Mouse (Mus musculus): Measurements from ENCODE around the gene Thg1l. TPM values are rescaled to one million over a fixed set of nuclear protein-coding genes. Genes with fewer than 3 reads are reported as not detected.

Thg1l gene
- 1.6 and 2.4 TPM in 2 replicates for polyA plus RNA-seq (2012; rRNA removed)

- Histone ChIP-seq H3K27ac (ENCODE audit: insufficient read depth, low read depth, low read length) (peak within 1 kb of the TSS; percentile 46), H3K36me3 (ENCODE audit: control insufficient read depth, insufficient read depth, low read length) (peaks cover 5% of the 10 kb centered on the region; the same call in 1 of the 2 replicates), H3K4me3 (ENCODE audit: low read depth, low read length) (peak within 1 kb of the TSS; percentile 72), H3K4me1 (ENCODE audit: control insufficient read depth, insufficient read depth, insufficient read length, low read length) (no peaks in the 10 kb centered on the region), H3K27me3 (ENCODE audit: control insufficient read depth, insufficient read depth, low read length) (no peaks in the 10 kb centered on the region)
- no peak for TF ChIP-seq CTCF (IDR thresholded peaks at IDR 0.05; ENCODE audit: extremely low read depth, insufficient read length, insufficient replicate concordance, low read depth, low read length)
- no peak for TF ChIP-seq POLR2A (IDR thresholded peaks at IDR 0.05; ENCODE audit: low read depth, low read length)
- under 1% methylated on average over 32 of the region's 32 CpGs for WGBS
Observed at GRCm38 (mm10) chr11:45955127-45955627, at the start of gene Thg1l. Gene Thg1l, minus strand, starts transcription at chr11:45955494.

- Histone ChIP-seq H3K27ac (ENCODE audit: insufficient read depth, low read depth, low read length) (no peak overlapping the region), H3K27me3 (ENCODE audit: control insufficient read depth, insufficient read depth, low read length) (no peaks in the 10 kb centered on the region; the same call in 1 of the 2 replicates), H3K4me3 (ENCODE audit: low read depth, low read length) (no peak overlapping the region), H3K36me3 (ENCODE audit: control insufficient read depth, insufficient read depth, low read length) (no peaks in the 10 kb centered on the region), H3K4me1 (ENCODE audit: control insufficient read depth, insufficient read depth, insufficient read length, low read length) (peaks cover 4% of the 10 kb centered on the region; the same call in 1 of the 2 replicates)
- 56% methylated on average over 13 of the region's 13 CpGs for WGBS
- TF ChIP-seq POLR2A (IDR thresholded peaks at IDR 0.05; ENCODE audit: low read depth, low read length) (no peak), CTCF (IDR thresholded peaks at IDR 0.05; ENCODE audit: extremely low read depth, insufficient read length, insufficient replicate concordance, low read depth, low read length) (no peak)
Observed at GRCm38 (mm10) chr11:45992087-45992486, 36.8 kb upstream of the Thg1l start.

- TF ChIP-seq POLR2A (IDR thresholded peaks at IDR 0.05; ENCODE audit: low read depth, low read length): no peak
- TF ChIP-seq CTCF (IDR thresholded peaks at IDR 0.05; ENCODE audit: extremely low read depth, insufficient read length, insufficient replicate concordance, low read depth, low read length): no peak
- Histone ChIP-seq H3K4me1 (ENCODE audit: control insufficient read depth, insufficient read depth, insufficient read length, low read length) (peaks cover 4% of the 10 kb centered on the region; the same call in 1 of the 2 replicates), H3K36me3 (ENCODE audit: control insufficient read depth, insufficient read depth, low read length) (no peaks in the 10 kb centered on the region), H3K27me3 (ENCODE audit: control insufficient read depth, insufficient read depth, low read length) (no peaks in the 10 kb centered on the region; the same call in 1 of the 2 replicates), H3K4me3 (ENCODE audit: low read depth, low read length) (no peak overlapping the region), H3K27ac (ENCODE audit: insufficient read depth, low read depth, low read length) (no peak overlapping the region)
- WGBS: 10% methylated on average over 16 of the region's 16 CpGs
Observed at GRCm38 (mm10) chr11:45991604-45992003, 36.3 kb upstream of the Thg1l start.

GRCm38 (mm10) chr11:45980893-45981253 lies 25.6 kb upstream of the Thg1l start:
- no peak for TF ChIP-seq POLR2A (IDR thresholded peaks at IDR 0.05; ENCODE audit: low read depth, low read length)
- TF ChIP-seq CTCF (IDR thresholded peaks at IDR 0.05; ENCODE audit: extremely low read depth, insufficient read length, insufficient replicate concordance, low read depth, low read length): no peak
- peak overlapping the region; percentile 66 for H3K4me3 ChIP-seq (ENCODE audit: low read depth, low read length)
- WGBS: 51% methylated on average over 19 of the region's 19 CpGs
- peaks cover 1% of the 10 kb centered on the region; the same call in 1 of the 2 replicates for H3K4me1 ChIP-seq (ENCODE audit: control insufficient read depth, insufficient read depth, insufficient read length, low read length)
- H3K36me3 ChIP-seq (ENCODE audit: control insufficient read depth, insufficient read depth, low read length): no peaks in the 10 kb centered on the region
- peaks cover 17% of the 10 kb centered on the region for H3K27me3 ChIP-seq (ENCODE audit: control insufficient read depth, insufficient read depth, low read length)
- no peak overlapping the region for H3K27ac ChIP-seq (ENCODE audit: insufficient read depth, low read depth, low read length)

GRCm38 (mm10) chr11:45979946-45980892 lies 24.9 kb upstream of the Thg1l start, which contains the start of gene Sox30:
Gene Sox30, plus strand, starts transcription at chr11:45980310.
- Histone ChIP-seq H3K36me3 (ENCODE audit: control insufficient read depth, insufficient read depth, low read length) (no peaks in the 10 kb centered on the region), H3K27ac (ENCODE audit: insufficient read depth, low read depth, low read length) (no peak within 1 kb of the TSS), H3K27me3 (ENCODE audit: control insufficient read depth, insufficient read depth, low read length) (peaks cover 17% of the 10 kb centered on the region), H3K4me3 (ENCODE audit: low read depth, low read length) (peak within 1 kb of the TSS; percentile 66), H3K4me1 (ENCODE audit: control insufficient read depth, insufficient read depth, insufficient read length, low read length) (peaks cover 1% of the 10 kb centered on the region; the same call in 1 of the 2 replicates)
- 12% methylated on average over 113 of the region's 115 CpGs for WGBS
- no peak for TF ChIP-seq POLR2A (IDR thresholded peaks at IDR 0.05; ENCODE audit: low read depth, low read length)
- no peak for TF ChIP-seq CTCF (IDR thresholded peaks at IDR 0.05; ENCODE audit: extremely low read depth, insufficient read length, insufficient replicate concordance, low read depth, low read length)

GRCm38 (mm10) chr11:45976061-45976460 lies 20.8 kb upstream of the Thg1l start:
- Histone ChIP-seq H3K4me1 (ENCODE audit: control insufficient read depth, insufficient read depth, insufficient read length, low read length) (peaks cover 1% of the 10 kb centered on the region; the same call in 1 of the 2 replicates), H3K36me3 (ENCODE audit: control insufficient read depth, insufficient read depth, low read length) (no peaks in the 10 kb centered on the region), H3K27me3 (ENCODE audit: control insufficient read depth, insufficient read depth, low read length) (peaks cover 14% of the 10 kb centered on the region), H3K4me3 (ENCODE audit: low read depth, low read length) (no peak overlapping the region), H3K27ac (ENCODE audit: insufficient read depth, low read depth, low read length) (no peak overlapping the region)
- 77% methylated on average over 3 of the region's 3 CpGs for WGBS
- TF ChIP-seq POLR2A (IDR thresholded peaks at IDR 0.05; ENCODE audit: low read depth, low read length): no peak
- no peak for TF ChIP-seq CTCF (IDR thresholded peaks at IDR 0.05; ENCODE audit: extremely low read depth, insufficient read length, insufficient replicate concordance, low read depth, low read length)

GRCm38 (mm10) chr11:45974466-45974865 lies 19.2 kb upstream of the Thg1l start:
- H3K27me3 ChIP-seq (ENCODE audit: control insufficient read depth, insufficient read depth, low read length): no peaks in the 10 kb centered on the region
- no peak overlapping the region for H3K4me3 ChIP-seq (ENCODE audit: low read depth, low read length)
- H3K27ac ChIP-seq (ENCODE audit: insufficient read depth, low read depth, low read length): no peak overlapping the region
- 84% methylated on average over 8 of the region's 8 CpGs for WGBS
- H3K4me1 ChIP-seq (ENCODE audit: control insufficient read depth, insufficient read depth, insufficient read length, low read length): no peaks in the 10 kb centered on the region
- H3K36me3 ChIP-seq (ENCODE audit: control insufficient read depth, insufficient read depth, low read length): no peaks in the 10 kb centered on the region
- no peak for TF ChIP-seq CTCF (IDR thresholded peaks at IDR 0.05; ENCODE audit: extremely low read depth, insufficient read length, insufficient replicate concordance, low read depth, low read length)
- no peak for TF ChIP-seq POLR2A (IDR thresholded peaks at IDR 0.05; ENCODE audit: low read depth, low read length)
